Mouse (Mus musculus) G1E (cell line): Measurements from ENCODE around the gene Slc22a23. TPM values are rescaled to one million over a fixed set of nuclear protein-coding genes. Genes with fewer than 3 reads are reported as not detected.
A peak's percentile ranks its signal among the peaks of the same experiment; 100 is the strongest.

Experiments used
- ATAC-seq: 2 replicates; pipeline ENCODE4 v1.8.0; 2016; ENCODE audit warnings: mild to moderate bottlenecking; ENCODE audit not compliant: insufficient number of reproducible peaks, poor library complexity, low FRiP score, severe bottlenecking; ENCODE audit errors: extremely low read depth
- DNase-seq: peaks from one replicate; pipeline ENCODE4 v3.0.0; 2012; ENCODE audit warnings: low spot score
- H3K27me3 ChIP-seq: 2 replicates; pipeline ENCODE4 v1.6.1; 2012; ENCODE audit warnings: mild to moderate bottlenecking, low read length, inconsistent platforms; ENCODE audit not compliant: insufficient read depth
- H3K36me3 ChIP-seq: replicated peaks from 2 replicates; pipeline ENCODE3; 2012; ENCODE audit warnings: mild to moderate bottlenecking, inconsistent platforms
- H3K4me1 ChIP-seq: 2 replicates; pipeline ENCODE4 v1.6.1; 2012; ENCODE audit warnings: low read depth, low read length, inconsistent platforms, mixed read lengths; ENCODE audit not compliant: insufficient read depth
- H3K4me3 ChIP-seq: 2 replicates; pipeline ENCODE4 v1.5.1; 2012; ENCODE audit warnings: low read depth, mild to moderate bottlenecking, inconsistent platforms, low read length, moderate library complexity, mixed read lengths
- H3K9me3 ChIP-seq: replicated peaks from 2 replicates; pipeline ENCODE4 v1.6.1; 2012; ENCODE audit warnings: inconsistent platforms
- CTCF ChIP-seq: IDR thresholded peaks from 2 replicates; pipeline ENCODE4 v1.5.1; 2012; ENCODE audit warnings: low read depth, low read length, inconsistent platforms, mixed read lengths
- GATA1 ChIP-seq: IDR thresholded peaks from 2 replicates; pipeline ENCODE4 v1.6.1; 2012; ENCODE audit warnings: borderline replicate concordance, low read length, inconsistent platforms, mixed read lengths
- GATA2 ChIP-seq: IDR thresholded peaks from 2 replicates; pipeline ENCODE4 v1.6.1; 2012; ENCODE audit warnings: low read depth, low read length, inconsistent platforms, borderline replicate concordance
- POLR2AphosphoS5 ChIP-seq: IDR thresholded peaks from 2 replicates; pipeline ENCODE4 v1.6.1; 2012; ENCODE audit warnings: low read depth, low read length, inconsistent platforms; ENCODE audit not compliant: insufficient replicate concordance
- TAL1 ChIP-seq: conservative IDR thresholded peaks from 2 replicates; pipeline ENCODE4 v1.6.1; 2012; ENCODE audit warnings: low read depth, low read length, inconsistent platforms, mixed read lengths
- polyA plus RNA-seq: library from polyadenylated mRNA; stranded (reverse); fragments of >175 nt; gene quantifications from 2 replicates; pipeline ENCODE4 v1.2.3, GENCODE M21; 2012
- total RNA-seq, 2 experiments: library from RNA; stranded (forward) in 1 of 2; stranded (reverse) in 1 of 2; fragments of 200-1000 nt in 1 of 2; fragments of >200 nt in 1 of 2; fragmentation: Nextera tagmentation in 1 of 2; gene quantifications; 2 replicates each; pipeline ENCODE4 v1.2.3; 2014 to 2017

The Slc22a23 gene
- total and polyA plus RNA-seq, 3 experiments: 18.0 to 68.0 (median 43.8) TPM

DNA sequence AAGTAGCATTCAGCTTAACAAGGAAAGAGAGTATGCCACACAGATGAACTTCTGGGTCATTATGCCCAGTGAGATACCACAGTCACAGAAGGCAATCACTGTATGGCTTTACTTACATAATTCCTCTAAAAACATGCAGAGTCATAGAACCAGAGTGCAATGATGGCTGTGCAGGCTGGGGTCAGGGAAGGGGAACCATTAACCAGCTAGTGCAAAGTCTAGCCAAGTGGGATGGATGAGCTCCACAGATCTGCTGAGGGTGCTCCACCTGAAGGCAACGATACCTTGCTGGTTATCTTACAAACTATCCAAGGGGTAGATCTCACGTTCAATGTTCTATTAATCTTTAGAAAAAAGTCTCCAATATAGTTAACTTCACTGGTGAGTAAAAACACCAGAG, 88.3 kb downstream of the Slc22a23 start:
- Histone ChIP-seq H3K36me3 (peaks cover 77% of the 10 kb centered on the region), H3K4me1 (peaks cover 35% of the 10 kb centered on the region), H3K4me3 (no peak overlapping the region), H3K27me3 (no peaks in the 10 kb centered on the region), H3K9me3 (no peaks in the 10 kb centered on the region)
- no peak for ATAC-seq
- no peak for DNase-seq
- no peak for TF ChIP-seq POLR2AphosphoS5

DNA sequence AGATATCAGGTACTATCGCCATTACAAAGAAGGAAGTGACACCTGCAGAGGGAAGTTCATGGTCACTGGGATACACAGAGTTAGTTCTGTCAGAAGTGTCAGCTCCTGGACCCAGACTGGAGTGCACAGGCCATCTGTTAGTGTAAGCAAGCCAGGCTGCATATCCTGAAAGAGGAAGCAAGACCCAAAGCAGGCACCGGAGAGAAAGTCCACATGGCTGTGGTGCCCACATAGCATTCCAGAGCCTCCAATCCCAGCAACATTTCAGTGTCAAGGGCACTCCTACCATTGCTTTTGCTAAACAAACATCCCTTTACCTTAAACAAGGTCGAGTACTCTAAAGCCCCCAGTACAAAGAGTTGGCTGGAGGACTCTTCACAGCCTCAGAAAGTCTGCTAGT, 89.7 kb downstream of the Slc22a23 start:
- no peak for DNase-seq
- ATAC-seq: no peak
- TF ChIP-seq GATA1 (no peak), GATA2 (no peak), CTCF (no peak), TAL1 (no peak), POLR2AphosphoS5 (no peak)
- Histone ChIP-seq H3K4me1 (peaks cover 35% of the 10 kb centered on the region), H3K9me3 (no peaks in the 10 kb centered on the region), H3K36me3 (peaks cover 78% of the 10 kb centered on the region), H3K4me3 (no peak overlapping the region), H3K27me3 (no peaks in the 10 kb centered on the region)

- TF ChIP-seq GATA1 (no peak), GATA2 (no peak)
- H3K4me3 ChIP-seq: no peak overlapping the region
- no peaks in the 10 kb centered on the region for H3K27me3 ChIP-seq
- H3K9me3 ChIP-seq: no peaks in the 10 kb centered on the region
- ATAC-seq (peak; percentile 34; the same call in 1 of the 2 replicates), DNase-seq (peak; percentile 15)
- H3K36me3 ChIP-seq: peaks cover 77% of the 10 kb centered on the region
- peaks cover 35% of the 10 kb centered on the region for H3K4me1 ChIP-seq
Observed at GRCm38 (mm10) chr13:34254691-34255090, 90.3 kb downstream of the Slc22a23 start.

- TF ChIP-seq CTCF (no peak), GATA2 (no peak), GATA1 (no peak), TAL1 (no peak)
- H3K36me3 ChIP-seq: peaks cover 78% of the 10 kb centered on the region
- ATAC-seq (no peak), DNase-seq (no peak)
- H3K4me1 ChIP-seq: peaks cover 35% of the 10 kb centered on the region
- no peaks in the 10 kb centered on the region for H3K27me3 ChIP-seq
- no peak overlapping the region for H3K4me3 ChIP-seq
- no peaks in the 10 kb centered on the region for H3K9me3 ChIP-seq
Observed at GRCm38 (mm10) chr13:34253736-34254135, 91.2 kb downstream of the Slc22a23 start.

- ATAC-seq (no peak), DNase-seq (no peak)
- Histone ChIP-seq H3K4me3 (no peak overlapping the region), H3K36me3 (peaks cover 75% of the 10 kb centered on the region), H3K27me3 (no peaks in the 10 kb centered on the region), H3K9me3 (no peaks in the 10 kb centered on the region), H3K4me1 (peaks cover 12% of the 10 kb centered on the region)
- TF ChIP-seq GATA1: no peak
- no peak for TF ChIP-seq GATA2
- TF ChIP-seq CTCF: no peak
- TF ChIP-seq POLR2AphosphoS5: no peak
- no peak for TF ChIP-seq TAL1
Observed at GRCm38 (mm10) chr13:34248941-34249920, 95.8 kb downstream of the Slc22a23 start.

DNA sequence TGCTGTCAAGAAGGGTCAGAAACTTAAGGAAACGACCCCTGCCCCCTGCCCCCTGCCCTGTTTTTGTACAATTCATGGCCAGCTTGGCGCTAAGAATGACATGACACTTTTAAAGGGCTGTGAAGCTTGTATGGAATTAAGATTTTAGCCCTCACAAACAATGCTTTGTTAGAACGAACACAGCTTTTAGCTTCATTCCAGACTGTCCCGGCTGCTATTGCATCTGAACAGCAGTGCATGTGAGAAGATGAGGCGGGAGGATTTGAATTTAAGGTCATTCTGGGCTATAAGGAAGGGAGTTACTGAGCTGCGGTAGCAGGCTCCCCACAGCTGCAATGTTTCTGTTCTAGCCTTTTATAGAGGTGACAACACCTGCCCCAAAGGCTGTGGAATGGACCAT, 96.9 kb downstream of the Slc22a23 start:
- TF ChIP-seq GATA1: no peak
- TF ChIP-seq CTCF: no peak
- TF ChIP-seq GATA2: no peak
- TF ChIP-seq POLR2AphosphoS5: no peak
- no peak for TF ChIP-seq TAL1
- Histone ChIP-seq H3K27me3 (no peaks in the 10 kb centered on the region), H3K4me3 (no peak overlapping the region), H3K9me3 (no peaks in the 10 kb centered on the region), H3K36me3 (peaks cover 77% of the 10 kb centered on the region), H3K4me1 (peaks cover under 1% of the 10 kb centered on the region; the same call in 1 of the 2 replicates)
- DNase-seq: no peak
- ATAC-seq: no peak

DNA sequence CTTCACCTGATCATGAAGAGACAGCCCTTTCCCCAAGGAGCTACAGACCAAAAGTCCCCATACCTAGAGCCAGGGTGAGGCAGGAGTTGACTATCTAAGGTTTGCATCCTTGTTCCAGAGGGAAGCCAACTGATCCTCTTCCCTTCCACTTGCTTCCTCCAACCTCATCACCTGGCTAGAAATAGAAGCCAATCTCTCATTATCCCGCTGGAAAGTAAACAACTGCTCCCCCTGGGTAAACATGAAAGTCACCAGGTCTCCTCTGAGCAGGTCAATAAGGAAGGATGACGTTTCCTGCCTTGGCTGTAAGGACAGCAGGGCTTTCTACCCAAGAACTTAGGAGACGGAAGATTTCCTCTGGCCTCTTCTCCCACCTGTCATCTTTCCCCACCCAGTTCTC, 98.2 kb downstream of the Slc22a23 start:
- no peaks in the 10 kb centered on the region for H3K4me1 ChIP-seq
- no peaks in the 10 kb centered on the region for H3K9me3 ChIP-seq
- H3K27me3 ChIP-seq: no peaks in the 10 kb centered on the region
- TF ChIP-seq TAL1 (no peak), GATA1 (no peak)
- H3K4me3 ChIP-seq: no peak overlapping the region
- DNase-seq (no peak), ATAC-seq (no peak)
- H3K36me3 ChIP-seq: peaks cover 72% of the 10 kb centered on the region
